1 mouse cellular context compared by ENCODE assay signal in the genomic region with DNA sequence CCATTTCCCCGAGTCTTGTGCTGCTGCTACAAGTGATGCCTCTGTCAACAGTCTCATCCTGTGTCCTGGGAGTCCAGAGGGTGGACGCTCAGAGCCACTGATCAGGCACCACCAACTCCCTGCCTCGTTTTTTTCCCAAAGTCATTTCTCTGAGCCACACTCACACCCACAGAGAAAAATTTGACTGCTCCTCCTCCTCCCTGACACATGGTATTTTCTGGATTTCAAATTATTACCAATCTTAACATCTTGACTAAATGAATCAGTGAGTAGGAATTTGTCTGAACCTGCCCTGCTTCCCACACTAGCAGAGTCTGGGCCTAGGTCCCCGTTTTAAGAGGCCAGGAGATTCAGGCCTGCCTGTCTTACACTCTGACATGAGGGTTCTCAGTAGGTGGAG.
TF ChIP-seq lines count a peak whose summit lies in the region.

No protein-coding gene starts in this region.

TF ChIP-seq in myocyte, 11 proteins besides CTCF, POLR2A, EP300 and RAD21:
- TF ChIP-seq MYOG (IDR thresholded peaks at IDR 0.05; ENCODE audit: control insufficient read depth in 1 of 3, insufficient read depth in 1 of 3, insufficient read length in 2 of 3, low read depth in 2 of 3), result no peak
- no peak for TF ChIP-seq POLR2AphosphoS2 (IDR thresholded peaks at IDR 0.05; ENCODE audit: insufficient read length, low read depth)
- TF ChIP-seq REST (IDR thresholded peaks at IDR 0.05; ENCODE audit: insufficient read depth, insufficient read length), result no peak
- no peak for TF ChIP-seq MAX (IDR thresholded peaks at IDR 0.05; ENCODE audit: low read depth)
- TF ChIP-seq SRF (IDR thresholded peaks at IDR 0.05; ENCODE audit: control insufficient read depth, insufficient read length, low read depth), result no peak
- no peak for TF ChIP-seq TCF12 (IDR thresholded peaks at IDR 0.05; ENCODE audit: insufficient read depth, poor library complexity, severe bottlenecking)
- TF ChIP-seq TCF3 (IDR thresholded peaks at IDR 0.05; ENCODE audit: insufficient read length, low read depth), result no peak
- no peak for TF ChIP-seq CEBPB (IDR thresholded peaks at IDR 0.05; ENCODE audit: insufficient read depth, poor library complexity, severe bottlenecking)
- no peak for TF ChIP-seq USF1 (IDR thresholded peaks at IDR 0.05; ENCODE audit: low read depth)
- TF ChIP-seq E2F4 (IDR thresholded peaks at IDR 0.05; ENCODE audit: insufficient read depth), result no peak
- no peak for TF ChIP-seq MYOD1 (IDR thresholded peaks at IDR 0.05; ENCODE audit: control insufficient read depth in 1 of 3, insufficient read length in 2 of 3, low read depth in 2 of 3)
